Mouse (Mus musculus) brown adipose tissue, adult 24 weeks (tissue): ENCODE data around the gene 4933405L10Rik. TPM values are rescaled to one million over a fixed set of nuclear protein-coding genes. Genes with fewer than 3 reads are reported as not detected.

Source experiments
- H3K27ac ChIP-seq: fragments of 200-500 bp; replicated peaks from 2 replicates; pipeline ENCODE4 v1.5.1; 2012; ENCODE audit warnings: low read depth, mild to moderate bottlenecking, low read length
- H3K4me1 ChIP-seq: fragments of 200-500 bp; 2 replicates; pipeline ENCODE4 v1.6.1; 2012; ENCODE audit warnings: low read length, mixed read lengths; ENCODE audit not compliant: control insufficient read depth, insufficient read depth, insufficient read length
- H3K4me3 ChIP-seq: fragments of 200-500 bp; 2 replicates; pipeline ENCODE4 v1.5.1; 2012; ENCODE audit warnings: low read depth, mild to moderate bottlenecking, low read length, moderate library complexity; ENCODE audit not compliant: insufficient read depth
- polyA plus RNA-seq: library from polyadenylated mRNA; stranded (reverse); fragments of >200 nt; gene quantifications from 2 replicates; pipeline ENCODE4 v1.2.4, GENCODE M21; 2012; ENCODE audit not compliant: missing spikeins, insufficient read depth, insufficient read length

Gene 4933405L10Rik
- polyA plus RNA-seq, 1 experiment, result 0.87 TPM

DNA sequence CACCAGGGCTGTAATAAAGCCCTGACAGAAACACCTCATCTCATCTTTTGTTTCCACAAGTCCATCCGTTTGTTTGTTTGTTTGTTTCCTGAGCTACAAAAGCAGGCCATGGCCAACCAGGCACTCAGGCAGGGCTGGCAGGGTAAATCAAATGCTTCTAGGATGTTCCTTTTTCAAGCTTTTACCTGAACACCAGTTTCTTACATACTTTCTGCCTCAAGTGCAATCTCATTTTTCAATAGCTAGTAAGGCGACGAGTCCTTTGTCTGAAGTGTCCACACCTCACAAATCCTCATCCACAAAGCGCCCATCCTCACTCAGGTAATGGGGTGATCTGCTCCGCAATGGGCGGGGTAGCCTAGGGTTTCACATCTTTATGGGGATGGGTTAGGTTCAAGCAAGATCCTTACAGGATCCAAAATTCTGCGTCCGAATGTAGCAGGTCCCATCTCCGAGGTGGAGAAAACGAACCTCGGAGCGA lies 50.4 kb downstream of the 4933405L10Rik start:
- peak overlapping the region; percentile 11; the same call in 1 of the 2 replicates for H3K27ac ChIP-seq
- 0 out of 2 replicates have a peak, but pooled peaks cover 5% of the 10 kb centered on the region for H3K4me1 ChIP-seq

DNA sequence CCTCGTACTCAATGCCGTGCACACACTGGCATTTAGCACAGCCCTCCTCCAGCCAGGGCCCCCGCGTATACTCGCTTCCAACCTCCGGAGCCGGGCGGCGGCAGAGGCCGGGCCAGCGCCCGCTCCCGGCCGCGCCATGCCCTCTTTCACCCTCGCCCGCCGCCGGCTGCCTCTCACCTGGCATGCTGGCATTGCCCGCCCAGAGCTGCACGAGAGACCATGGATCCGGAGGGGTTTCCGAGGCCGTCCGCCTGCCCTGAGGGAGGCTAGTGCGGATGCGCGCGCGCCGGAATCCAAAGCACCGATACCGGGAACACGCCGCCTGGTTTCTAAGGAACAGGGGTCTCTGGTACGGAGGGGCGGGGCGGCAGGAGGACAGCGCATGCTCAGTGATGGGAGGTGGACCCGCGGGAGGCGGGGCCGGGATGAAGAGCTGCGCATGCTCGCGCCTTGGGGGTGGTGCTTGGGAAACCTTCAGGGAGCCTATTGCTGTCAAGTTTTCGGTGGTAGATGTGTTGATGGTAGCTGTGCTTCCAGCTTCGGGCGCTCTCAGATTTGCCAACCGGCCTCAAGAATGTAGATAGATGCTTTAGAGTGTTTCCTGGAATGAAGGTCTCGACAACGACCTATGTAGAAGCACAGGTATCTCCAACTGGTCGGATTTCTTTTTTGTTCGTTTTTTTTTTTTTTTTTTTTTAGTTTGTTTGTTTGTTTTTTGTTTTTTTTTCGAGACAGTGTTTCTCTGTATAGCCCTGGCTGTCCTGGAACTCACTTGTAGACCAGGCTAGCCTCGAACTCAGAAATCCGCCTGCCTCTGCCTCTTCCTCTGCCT lies 51.0 kb downstream of the 4933405L10Rik start, which contains the start of gene Gfod2:
Gfod2 (minus strand) TSS at position 388 of the 832 bp plus-strand sequence.
- H3K4me1 ChIP-seq, result 0 out of 2 replicates have a peak, but pooled peaks cover 5% of the 10 kb centered on the region
- H3K27ac ChIP-seq, result peak within 1 kb of the TSS; percentile 11; the same call in 1 of the 2 replicates
- peak within 1 kb of the TSS; percentile 94 for H3K4me3 ChIP-seq

More for the DNA sequence above, 50.4 kb downstream of the 4933405L10Rik start:
- peak overlapping the region; percentile 94 for H3K4me3 ChIP-seq

Other genes with a start within 250 kb of the 4933405L10Rik start
- gene Tppp3, start 236.1 kb upstream of the 4933405L10Rik start, polyA plus RNA-seq, result 29.6 and 45.2 TPM in 2 replicates
- gene Zdhhc1, start 210.8 kb upstream of the 4933405L10Rik start, polyA plus RNA-seq, result 8.7 and 10.2 TPM in 2 replicates
- gene Hsd11b2, start 188.9 kb upstream of the 4933405L10Rik start, polyA plus RNA-seq, result not detected in 2 replicates
- gene Atp6v0d1, start 141.6 kb upstream of the 4933405L10Rik start, polyA plus RNA-seq, result 52.7 and 65.1 TPM in 2 replicates
- 13.4 and 14.4 TPM in 2 replicates for gene Ripor1, start 102.4 kb upstream of the 4933405L10Rik start, polyA plus RNA-seq
- gene Ctcf, start 71.1 kb upstream of the 4933405L10Rik start, polyA plus RNA-seq, result 18.5 and 22.9 TPM in 2 replicates
- not detected in 2 replicates for gene Agrp, start 70.3 kb upstream of the 4933405L10Rik start, polyA plus RNA-seq
- gene Carmil2, start 21.4 kb upstream of the 4933405L10Rik start, polyA plus RNA-seq, result not detected in 2 replicates
- gene Acd, start 6.6 kb upstream of the 4933405L10Rik start, polyA plus RNA-seq, result 12.3 and 15.9 TPM in 2 replicates
- 10.2 and 10.6 TPM in 2 replicates for gene Pard6a, start 6.5 kb upstream of the 4933405L10Rik start, polyA plus RNA-seq
- gene Enkd1, start 555 bp downstream of the 4933405L10Rik start, polyA plus RNA-seq, result 0.52 TPM in 1 of 2 replicates, not detected in the other
- gene Gfod2, start 51.0 kb downstream of the 4933405L10Rik start, polyA plus RNA-seq, result 4.0 and 4.1 TPM in 2 replicates
- gene Ranbp10, start 119.7 kb downstream of the 4933405L10Rik start, polyA plus RNA-seq, result 7.5 and 7.6 TPM in 2 replicates
- not detected in 2 replicates for gene Tsnaxip1, start 120.1 kb downstream of the 4933405L10Rik start, polyA plus RNA-seq
- gene Cenpt, start 145.6 kb downstream of the 4933405L10Rik start, polyA plus RNA-seq, result 1.4 and 3.5 TPM in 2 replicates
- 9.3 and 15.4 TPM in 2 replicates for gene Thap11, start 147.5 kb downstream of the 4933405L10Rik start, polyA plus RNA-seq
- gene Nutf2, start 152.9 kb downstream of the 4933405L10Rik start, polyA plus RNA-seq, result 5.0 TPM in 1 of 2 replicates, not detected in the other
- 6.2 and 8.6 TPM in 2 replicates for gene Edc4, start 173.2 kb downstream of the 4933405L10Rik start, polyA plus RNA-seq
- not detected in 2 replicates for gene Nrn1l, start 185.9 kb downstream of the 4933405L10Rik start, polyA plus RNA-seq
- gene Pskh1, start 192.8 kb downstream of the 4933405L10Rik start, polyA plus RNA-seq, result 15.8 and 18.0 TPM in 2 replicates
- not detected in 2 replicates for gene Ctrl, start 226.2 kb downstream of the 4933405L10Rik start, polyA plus RNA-seq
- 50.1 and 59.6 TPM in 2 replicates for gene Psmb10, start 230.8 kb downstream of the 4933405L10Rik start, polyA plus RNA-seq
- gene Lcat, start 235.7 kb downstream of the 4933405L10Rik start, polyA plus RNA-seq, result not detected in 2 replicates